Mouse (Mus musculus) lung, postnatal 10 days (tissue): Measurements from ENCODE around the gene Mmgt1.

Source experiments
- DNase-seq: peaks from one replicate; pipeline ENCODE4 v3.0.0; 2021

The Mmgt1 gene

DNA sequence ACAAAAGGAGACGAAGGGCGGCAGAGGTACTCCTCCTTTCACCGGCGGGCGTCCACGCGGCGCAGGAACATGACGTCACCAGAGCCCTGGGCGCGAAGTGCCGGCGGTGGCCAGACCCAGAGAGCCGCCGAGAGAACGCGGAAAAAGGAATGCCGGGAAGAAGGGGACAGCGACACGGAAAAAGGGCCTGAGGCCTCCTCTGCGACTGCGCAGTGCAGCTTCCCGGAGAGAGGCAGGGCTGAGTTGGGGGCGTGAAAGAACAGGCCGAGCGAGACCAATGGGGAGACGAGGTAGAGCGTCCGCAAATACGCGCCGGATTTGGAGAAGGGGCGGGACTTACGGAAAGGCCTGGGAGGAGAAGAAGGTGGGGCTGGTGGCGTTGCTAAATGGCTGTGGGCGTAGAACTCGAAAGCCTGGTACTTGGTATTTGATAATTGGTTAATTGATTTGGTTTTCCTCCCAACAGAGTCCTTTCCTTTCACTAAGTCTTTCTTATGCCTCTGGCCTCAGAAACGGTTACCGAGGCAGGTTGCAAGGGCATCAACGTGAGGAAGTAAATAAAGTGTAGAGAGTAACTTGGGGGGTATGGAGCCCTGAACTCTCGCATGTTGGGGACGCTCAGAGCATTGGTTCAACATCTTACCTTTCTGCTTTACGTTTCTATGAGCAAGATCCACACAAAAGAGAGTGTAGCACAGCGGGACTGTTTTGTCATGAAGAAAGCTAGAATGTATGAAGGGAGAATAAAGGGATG lies at the start of gene Mmgt1:
Mmgt1 (minus strand) TSS at position 183 of the 754 bp plus-strand sequence.
- peak; percentile 95 for DNase-seq

DNA sequence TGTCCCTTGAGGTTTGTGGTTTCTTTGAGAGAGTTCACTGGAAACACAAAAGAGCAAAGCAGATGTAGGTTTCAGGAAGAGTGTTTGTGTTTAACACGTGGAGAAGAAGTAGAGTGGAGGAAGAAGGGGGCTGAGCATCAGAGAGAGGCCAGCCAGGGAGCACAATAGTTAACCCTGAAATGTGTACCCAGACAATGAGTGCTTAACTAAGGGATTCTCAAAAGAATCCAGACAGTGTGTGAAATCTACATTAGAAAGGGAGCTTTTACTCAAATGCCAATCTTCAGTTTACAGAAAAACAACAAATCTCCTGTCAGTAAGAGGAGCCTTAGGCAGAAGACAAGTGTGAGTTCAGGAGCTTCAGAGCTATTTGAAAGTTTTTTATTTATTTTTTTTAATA lies 42.2 kb upstream of the Mmgt1 start:
- no peak for DNase-seq

DNA sequence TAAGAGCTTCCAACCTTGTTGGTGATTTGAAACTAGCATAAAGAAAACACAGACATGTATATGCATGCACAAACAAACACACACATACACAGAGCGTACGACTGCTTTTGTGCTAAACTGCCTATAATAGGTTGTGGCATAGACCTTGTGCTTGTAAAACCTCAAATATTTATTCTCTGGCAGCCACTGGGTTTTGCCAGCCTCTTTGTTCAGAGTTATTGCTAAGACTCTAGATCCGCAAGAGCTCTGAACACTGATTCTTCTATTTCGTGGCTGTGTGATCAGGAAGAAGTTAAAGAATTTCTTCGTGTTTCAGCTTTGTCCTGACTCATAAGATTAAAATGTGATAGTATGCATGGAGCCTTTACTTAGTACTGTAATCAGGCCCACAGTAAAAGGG lies 38.3 kb upstream of the Mmgt1 start:
- no peak for DNase-seq

DNA sequence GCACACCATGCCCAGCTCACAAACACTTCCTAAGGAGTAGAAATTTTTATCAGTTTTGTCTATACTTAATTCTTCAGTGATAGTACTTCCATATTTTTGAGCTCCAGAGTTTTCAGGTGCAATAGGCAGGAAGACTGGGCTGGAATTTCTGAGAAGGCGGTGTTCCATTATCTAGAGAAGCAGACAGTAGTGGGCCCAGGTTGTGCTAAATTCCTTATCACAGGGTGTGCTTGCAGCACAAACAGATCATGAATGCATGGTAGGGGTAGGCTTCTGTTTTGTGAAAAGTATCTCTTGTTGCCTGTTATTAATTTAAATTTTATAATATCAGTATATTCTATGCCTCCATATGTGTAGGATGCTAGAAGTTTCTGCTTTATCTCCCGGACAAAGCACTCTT lies 17.4 kb upstream of the Mmgt1 start:
- DNase-seq = no peak

DNA sequence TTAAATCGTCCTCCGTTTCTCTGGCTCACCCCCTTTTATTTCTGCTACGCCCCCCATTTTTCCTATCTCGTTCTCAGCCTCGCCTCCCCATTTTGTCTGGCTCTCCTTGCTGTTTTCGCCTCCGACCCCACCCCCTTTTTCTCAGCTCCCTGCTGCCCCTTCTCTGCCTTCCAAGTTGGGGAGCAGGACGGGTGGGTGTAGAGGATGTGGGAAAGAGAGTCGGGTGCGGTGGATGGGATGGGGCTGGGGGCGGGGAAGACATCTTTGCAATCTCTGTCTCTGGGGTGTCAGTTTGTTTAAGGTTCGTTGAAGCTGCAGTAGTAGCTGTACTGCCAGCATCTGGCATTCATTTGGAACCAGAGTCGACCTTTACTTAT lies 12.4 kb upstream of the Mmgt1 start:
- DNase-seq = peak; percentile 14

DNA sequence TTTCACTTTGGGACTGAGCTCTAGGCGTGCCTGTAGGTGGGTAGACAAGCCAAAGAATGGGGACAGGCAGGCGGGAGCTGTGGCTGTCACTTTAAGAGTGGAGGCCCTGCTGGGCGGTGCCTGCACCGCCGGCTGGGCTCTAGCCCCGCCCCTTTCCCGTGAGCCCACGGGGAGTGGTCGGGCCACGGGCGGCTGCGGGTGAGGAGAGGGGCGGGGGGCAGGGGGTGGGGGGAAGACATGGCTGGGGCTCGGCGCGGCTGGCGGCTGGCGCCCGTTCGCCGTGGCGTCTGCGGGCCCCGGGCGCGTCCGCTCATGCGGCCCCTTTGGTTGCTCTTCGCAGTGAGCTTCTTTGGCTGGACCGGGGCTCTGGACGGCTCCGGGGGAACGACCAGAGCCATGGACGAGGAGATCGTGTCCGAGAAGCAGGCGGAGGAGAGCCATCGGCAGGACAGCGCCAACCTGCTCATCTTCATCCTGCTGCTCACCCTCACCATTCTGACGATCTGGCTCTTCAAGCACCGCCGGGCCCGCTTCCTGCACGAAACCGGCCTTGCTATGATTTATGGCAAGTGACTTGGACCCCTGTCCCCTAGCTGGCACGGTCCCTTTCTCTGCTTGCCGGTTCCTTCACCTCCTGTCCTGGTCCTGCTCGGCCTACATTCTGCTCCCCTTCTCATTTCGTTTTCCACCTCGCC lies 11.9 kb upstream of the Mmgt1 start, which contains the start of gene Slc9a6:
Slc9a6 (plus strand) TSS at position 135 of the 695 bp plus-strand sequence.
- peak; percentile 84 for DNase-seq

DNA sequence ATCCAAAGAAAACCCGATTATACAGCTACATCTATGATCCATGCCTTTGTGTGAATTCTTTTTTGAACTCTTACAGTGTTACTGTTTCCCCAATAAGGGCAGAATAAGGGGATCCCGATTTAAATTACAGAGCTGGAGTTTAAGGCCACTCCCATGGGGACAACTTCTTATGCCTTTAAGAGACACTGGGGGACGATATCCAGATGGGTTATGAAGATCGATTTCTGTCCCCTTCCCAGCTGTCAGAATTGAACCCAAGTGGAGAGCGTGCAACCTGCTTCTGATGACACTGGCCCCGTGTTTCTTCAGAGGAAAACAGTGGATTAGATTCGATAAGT lies 11.4 kb upstream of the Mmgt1 start:
- DNase-seq = no peak

DNA sequence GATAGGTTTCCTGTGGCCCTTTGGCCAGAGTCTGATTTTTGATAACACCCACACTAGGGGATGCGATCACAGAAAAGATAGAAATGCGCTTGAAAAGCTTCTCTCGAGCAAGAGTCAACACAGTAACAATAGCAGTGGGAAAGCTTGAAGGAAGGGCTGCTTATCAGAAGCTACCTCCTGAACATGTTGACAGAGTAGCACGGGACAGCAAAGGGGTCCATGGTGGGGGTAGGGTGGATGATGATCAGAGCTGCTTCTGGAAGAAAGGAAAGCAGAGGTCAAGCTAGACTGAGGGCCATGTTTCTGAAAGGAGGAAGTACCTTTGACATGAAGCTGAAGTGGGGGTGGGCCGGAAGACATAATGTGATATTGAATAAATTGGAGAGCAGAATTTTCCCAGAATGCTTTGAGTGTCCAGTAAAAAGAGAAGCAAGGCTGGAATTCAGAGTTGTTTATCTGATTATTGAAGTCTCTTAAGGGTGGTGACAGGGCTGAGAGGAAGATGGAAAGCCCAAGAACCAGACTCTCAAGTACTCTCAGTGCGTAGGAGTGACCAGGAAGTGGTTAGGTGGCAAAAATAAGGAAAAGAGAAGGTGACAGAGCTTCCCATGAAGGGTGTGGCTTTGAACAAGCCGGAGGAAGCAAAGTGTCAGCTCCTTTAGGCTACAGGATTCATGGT lies 9.3 kb upstream of the Mmgt1 start:
- DNase-seq = peak; percentile 2

DNA sequence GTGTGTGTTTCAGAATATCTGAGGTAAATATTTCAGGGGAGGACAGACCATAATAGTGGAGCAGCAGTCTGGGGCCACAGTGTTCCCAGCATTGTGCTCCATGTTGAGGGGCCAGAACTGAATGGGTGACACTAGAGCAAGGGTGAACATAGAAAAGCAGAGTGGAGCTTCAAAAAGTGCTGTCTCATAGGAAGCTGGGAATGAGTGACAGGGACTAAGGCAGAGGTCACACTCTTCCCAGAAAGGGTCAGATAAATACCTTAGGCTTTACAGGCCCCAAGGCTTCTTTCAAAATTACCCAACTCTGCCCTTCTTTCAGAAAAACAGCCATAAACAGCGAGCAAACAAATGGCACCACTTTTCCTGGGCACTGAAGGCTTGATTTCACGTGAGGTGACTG lies 8.7 kb upstream of the Mmgt1 start:
- no peak for DNase-seq

DNA sequence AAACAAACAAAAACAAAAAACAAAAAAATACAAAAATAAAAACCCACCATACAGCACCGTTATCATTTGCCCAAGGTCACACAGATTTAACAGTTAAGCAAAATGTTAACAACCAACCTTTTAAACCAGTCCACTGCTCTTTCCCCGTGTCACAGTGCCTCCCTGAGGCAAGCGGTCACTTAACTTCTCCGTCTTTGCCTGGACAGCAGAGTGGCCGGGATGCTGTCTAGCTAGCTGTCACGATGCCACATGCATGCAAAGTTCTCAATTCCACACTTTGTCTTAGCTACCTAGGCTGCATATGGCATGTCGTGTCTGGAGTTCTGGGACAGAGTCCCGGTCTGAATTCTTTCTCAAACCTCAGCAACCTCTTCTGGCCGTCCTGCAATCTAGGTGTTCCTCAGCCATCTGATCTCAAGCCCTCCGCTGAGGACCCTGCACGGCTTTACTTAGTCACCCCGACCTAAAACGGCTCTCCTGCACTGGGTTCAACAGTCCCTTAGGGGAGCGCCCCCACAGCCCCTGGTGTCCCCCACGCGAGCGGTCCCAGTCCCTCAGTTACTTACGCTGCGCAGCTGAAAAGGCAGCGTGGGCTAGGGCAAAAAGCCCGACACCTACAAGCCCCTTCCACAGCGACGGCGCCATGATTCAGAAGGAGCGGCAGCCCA lies 516 bp downstream of the Mmgt1 start:
- peak; percentile 29 for DNase-seq

DNA sequence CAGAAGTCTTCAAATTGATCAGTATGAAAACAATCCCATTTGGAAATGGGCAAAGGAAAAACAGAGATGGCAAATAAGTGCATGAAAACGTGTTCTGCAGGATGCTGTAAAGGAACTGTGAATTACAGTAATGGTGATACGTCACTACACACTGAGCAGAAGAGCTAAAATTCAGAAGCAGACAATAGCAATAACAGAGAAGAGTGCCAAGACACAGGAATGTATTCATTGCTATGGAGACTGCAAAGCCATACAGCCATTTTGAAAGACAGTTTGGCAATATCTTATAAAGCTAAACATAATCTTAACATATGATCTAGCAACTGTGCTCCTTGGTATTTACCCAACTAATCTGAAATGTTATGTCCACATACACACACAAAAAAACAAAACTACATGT lies 19.7 kb downstream of the Mmgt1 start:
- no peak for DNase-seq

DNA sequence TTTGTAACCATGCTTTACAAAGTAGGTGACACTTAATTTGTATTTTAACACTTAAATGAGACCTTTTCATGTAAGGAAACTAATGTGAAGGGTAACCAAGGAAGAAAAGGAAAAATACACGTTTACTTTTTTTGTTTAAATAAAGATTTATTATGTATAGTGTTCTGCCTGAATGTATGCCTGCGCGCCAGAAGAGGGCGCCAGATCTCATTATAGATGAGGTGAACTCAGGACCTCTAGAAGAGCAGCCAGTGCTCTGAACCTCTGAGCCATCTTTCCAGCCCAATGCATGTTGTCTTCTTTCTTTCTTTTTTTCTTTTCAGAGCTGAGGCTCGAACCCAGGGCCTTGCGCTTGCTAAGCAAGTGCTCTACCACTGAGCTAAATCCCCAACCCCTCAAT lies 25.4 kb downstream of the Mmgt1 start:
- peak; percentile 15 for DNase-seq

DNA sequence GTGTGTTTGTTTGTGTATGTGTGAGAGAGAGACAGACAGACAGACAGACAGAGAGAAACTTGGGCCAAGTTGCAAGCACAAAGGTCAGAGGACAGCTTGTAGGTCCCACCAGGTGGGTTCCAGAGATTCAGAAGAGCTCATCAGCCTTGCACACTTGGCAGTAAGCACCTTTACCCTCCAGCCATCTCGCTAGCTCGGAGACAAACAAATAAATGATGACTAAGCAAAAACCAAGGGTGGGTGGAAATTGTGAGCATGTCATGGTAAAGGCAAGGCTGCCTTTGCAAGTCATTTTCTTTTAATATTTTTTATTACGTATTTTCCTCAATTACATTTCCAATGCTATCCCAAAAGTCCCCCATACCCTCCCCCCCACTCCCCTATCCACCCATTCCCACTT lies 44.3 kb downstream of the Mmgt1 start:
- no peak for DNase-seq

DNA sequence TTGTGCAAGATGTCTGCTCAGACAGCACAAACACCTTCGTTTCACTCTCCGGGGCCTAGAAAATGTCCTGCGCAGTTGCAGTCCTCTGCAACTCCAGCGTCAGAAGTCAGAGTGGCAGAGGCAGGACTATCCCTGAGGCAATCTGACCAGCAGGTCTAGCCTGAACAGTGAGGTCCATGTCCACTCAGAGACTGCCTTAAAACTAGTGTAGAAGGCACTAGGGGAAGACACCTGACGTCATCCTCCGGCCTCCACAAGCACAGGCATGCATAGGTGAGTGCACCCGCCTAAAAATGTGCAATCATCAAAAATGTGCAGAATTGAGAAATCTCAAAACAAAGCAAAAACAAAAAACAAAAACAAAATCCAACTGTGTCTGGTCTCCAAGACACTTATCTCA lies 48.4 kb downstream of the Mmgt1 start, which contains the start of gene Gm648:
Gm648 (minus strand) TSS at position 101 of the 400 bp plus-strand sequence.
- DNase-seq = no peak

DNA sequence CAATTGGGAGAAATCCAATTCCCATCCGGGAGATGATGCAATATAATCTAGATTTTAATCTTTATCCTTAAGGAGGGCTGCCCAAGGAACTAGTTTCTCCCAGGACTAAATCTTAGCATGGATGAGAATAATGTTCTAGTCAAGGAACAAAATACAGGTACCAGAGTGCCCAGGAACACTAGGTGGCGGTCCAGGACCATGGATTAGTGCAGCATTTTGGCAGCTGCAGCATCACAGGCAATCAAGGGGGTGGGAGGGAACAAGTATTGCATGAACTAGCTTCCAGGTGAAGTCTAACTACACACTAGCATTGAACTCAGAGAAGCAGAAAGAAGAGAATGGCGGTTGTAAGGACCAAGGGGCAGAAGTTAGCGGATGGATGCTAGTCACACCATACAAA lies 60.7 kb downstream of the Mmgt1 start:
- peak; percentile 30 for DNase-seq
